Mouse (Mus musculus) CH12.LX (cell line): ENCODE measurements around the gene Nol4l.
"Not testable (repeated sequence)": the region's sequence is repeated elsewhere in the genome, so short reads cannot be mapped to it uniquely, and the experiment has no call there.

Experiments used
- BHLHE40 ChIP-seq: IDR thresholded peaks from 2 replicates; pipeline ENCODE4 v1.6.1; 2011; ENCODE audit warnings: mild to moderate bottlenecking, low read depth, low read length, improper control_type of control experiment
- CTCF ChIP-seq, 2 experiments: IDR thresholded peaks in 1 of 2; conservative IDR thresholded peaks in 1 of 2; 2 replicates each; pipeline ENCODE4 v1.5.1; 2011 to 2012; ENCODE audit warnings: low read depth in 2 of 2, low read length in 2 of 2, improper control_type of control experiment in 1 of 2, inconsistent platforms in 1 of 2, mild to moderate bottlenecking in 1 of 2, moderate library complexity in 1 of 2
- ELF1 ChIP-seq: IDR thresholded peaks from 2 replicates; pipeline ENCODE4 v1.6.1; 2014; ENCODE audit warnings: low read depth, mild to moderate bottlenecking, inconsistent platforms, low read length, improper control_type of control experiment
- EP300 ChIP-seq: IDR thresholded peaks from 2 replicates; pipeline ENCODE4 v1.6.1; 2011; ENCODE audit warnings: low read length, improper control_type of control experiment
- HCFC1 ChIP-seq: IDR thresholded peaks from 2 replicates; pipeline ENCODE4 v1.6.1; 2012; ENCODE audit warnings: low read depth, mild to moderate bottlenecking, inconsistent platforms, low read length, improper control_type of control experiment
- JUND ChIP-seq: conservative IDR thresholded peaks from 2 replicates; pipeline ENCODE4 v1.6.1; 2011; ENCODE audit warnings: low read depth, low read length, improper control_type of control experiment
- MAZ ChIP-seq: IDR thresholded peaks from 2 replicates; pipeline ENCODE4 v1.6.1; 2012; ENCODE audit warnings: low read depth, mild to moderate bottlenecking, inconsistent platforms, low read length, improper control_type of control experiment, moderate library complexity
- POLR2A ChIP-seq: IDR thresholded peaks from 2 replicates; pipeline ENCODE4 v1.6.1; 2011; ENCODE audit warnings: low read depth, mild to moderate bottlenecking, improper control_type of control experiment, low read length
- ZC3H11A ChIP-seq: IDR thresholded peaks from 2 replicates; pipeline ENCODE4 v1.6.1; 2012; ENCODE audit warnings: low read depth, mild to moderate bottlenecking, inconsistent platforms, low read length, improper control_type of control experiment

DNA sequence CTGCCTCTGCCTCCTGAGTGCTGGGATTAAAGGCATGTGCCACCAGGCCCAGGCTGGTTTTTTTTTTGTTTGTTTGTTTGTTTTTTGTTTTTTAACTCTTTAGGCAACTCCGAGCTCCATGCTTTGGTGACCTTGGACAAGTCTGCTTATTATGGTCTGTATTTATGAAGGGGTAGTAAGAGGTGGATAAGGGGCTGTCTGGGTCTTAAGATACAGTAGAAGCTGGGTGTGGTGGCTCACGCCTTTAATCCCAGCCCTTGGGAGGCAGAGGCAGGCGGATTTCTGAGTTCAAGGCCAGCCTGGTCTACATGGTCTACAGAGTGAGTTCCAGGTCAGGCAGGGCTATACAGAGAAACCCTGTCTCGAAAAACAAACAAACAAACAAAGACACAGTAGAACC lies 34.4 kb downstream of the Nol4l start:
- not testable (repeated sequence) for TF ChIP-seq EP300; ZC3H11A; HCFC1; POLR2A; CTCF (conservative IDR thresholded peaks at IDR 0.05 in 1 of 2, IDR thresholded peaks at IDR 0.05 in 1 of 2; ENCODE audit: low read depth in 2 of 2, low read length in 2 of 2); JUND; MAZ; ELF1; BHLHE40
